Comparison of ENCODE assay signal across 32 mouse cellular contexts in the genomic region with DNA sequence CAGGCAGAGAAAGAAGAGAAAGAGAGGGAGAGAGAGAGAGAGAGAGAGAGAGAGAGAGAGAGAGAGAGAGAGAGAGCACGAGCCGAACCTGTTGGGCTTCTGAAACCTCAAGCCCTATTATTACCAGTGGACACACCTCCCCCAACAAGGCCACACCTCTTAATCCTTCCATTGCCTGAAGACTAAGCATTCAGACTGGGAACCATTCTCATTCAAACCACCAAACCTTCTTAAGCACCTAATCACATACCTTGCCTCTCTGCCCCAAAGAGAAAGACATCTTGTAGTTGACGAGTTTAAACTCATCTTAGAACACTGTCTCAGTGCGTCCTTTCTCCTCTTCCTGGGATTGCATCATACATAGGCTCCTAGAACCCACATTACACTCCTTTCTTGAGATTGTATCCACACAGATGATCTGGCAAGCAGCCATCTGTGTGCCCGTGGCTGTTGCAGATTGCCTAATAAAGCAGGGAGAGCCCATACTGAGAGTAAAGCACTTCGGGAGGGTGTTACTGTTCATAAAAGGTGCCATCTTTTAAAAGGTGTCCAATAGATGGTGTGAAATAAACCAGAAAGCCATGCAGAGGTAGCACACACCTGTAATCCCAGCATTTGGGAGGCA. TPM values are rescaled to one million over a fixed set of nuclear protein-coding genes. Genes with fewer than 3 reads are reported as not detected.
DNase-seq lines count a peak whose midpoint lies in the region; ATAC-seq and TF ChIP-seq lines count a peak whose summit lies in the region.
"Had no signal": no experiment of that assay in that cellular context is flagged by ENCODE, and none has a peak within 500 bp of the region (broad histone marks: within the 10 kb centered on the region; RNA-seq: fewer than 3 reads in every experiment).

No protein-coding gene starts in this region.

- peak; percentile 53 for DNase-seq in midbrain, embryonic 11.5 days (ENCODE audit: low spot score, missing footprints)
- DNase-seq in MN1 (ENCODE audit: low spot score): peak; percentile 58
- DNase-seq in frontal cortex, postnatal 36 days (ENCODE audit: low spot score in 2 of 2): no peak
- no peak for DNase-seq in heart, adult 2 months
- DNase-seq in B cell, adult 2 months: no peak
- DNase-seq: cerebellum, adult 18-20 months; cerebellum, postnatal 25 days; embryo, embryonic 11 days; gastrocnemius, postnatal 10 days; heart, adult 11 months; heart, postnatal 10 days; kidney, adult 9 months; kidney, postnatal 25 days; layer of hippocampus, postnatal 36 days; liver, postnatal 0 days; right cerebral cortex, postnatal 4 days; thymus, postnatal 14 days had no signal

- WGBS in midbrain, embryonic 11.5 days: 60% methylated on average over 6 of the region's 6 CpGs
- WGBS in midbrain, embryonic 16.5 days: 50% methylated on average over 6 of the region's 6 CpGs
- WGBS in heart, adult 2 months: 71% methylated on average over 6 of the region's 6 CpGs

- H3K27ac ChIP-seq in midbrain, embryonic 11.5 days (ENCODE audit: low read depth, low read length): no peak overlapping the region
- no peak overlapping the region for H3K27ac ChIP-seq in midbrain, embryonic 16.5 days (ENCODE audit: low read length)
- H3K27ac ChIP-seq in heart, adult 2 months: no peak overlapping the region
- H3K27ac ChIP-seq: forebrain, embryonic 15.5 days; hindbrain, embryonic 10.5 days; layer of hippocampus, adult 2 months; limb, embryonic 12.5 days; midbrain, embryonic 13.5 days; neural tube, embryonic 13.5 days had no signal

- intact Hi-C loops in heart, adult 2 months (cut with DNase I): loop anchor here (5.0 kb wide), 1 partner anchor 268 kb away; no protein-coding TSS in a partner anchor

- H3K4me1 ChIP-seq in midbrain, embryonic 11.5 days (ENCODE audit: control insufficient read depth, insufficient read depth, low read length): no peaks in the 10 kb centered on the region
- no peaks in the 10 kb centered on the region for H3K4me1 ChIP-seq in midbrain, embryonic 16.5 days (ENCODE audit: control insufficient read depth, insufficient read depth, low read length)
- no peaks in the 10 kb centered on the region for H3K4me1 ChIP-seq in heart, adult 2 months (ENCODE audit: control insufficient read depth, insufficient read depth, low read length)
- H3K4me1 ChIP-seq: forebrain, embryonic 15.5 days; heart, embryonic 12.5 days; hindbrain, embryonic 10.5 days; limb, embryonic 12.5 days; midbrain, embryonic 13.5 days; neural tube, embryonic 13.5 days had no signal

- no peak for TF ChIP-seq EP300 in heart, adult 2 months (IDR thresholded peaks at IDR 0.05; ENCODE audit: insufficient read depth, low read depth, low read length)

- H3K4me2 ChIP-seq in midbrain, embryonic 11.5 days: no peak overlapping the region
- no peak overlapping the region for H3K4me2 ChIP-seq in midbrain, embryonic 16.5 days (ENCODE audit: low read length)
- H3K4me2 ChIP-seq: forebrain, embryonic 15.5 days; heart, embryonic 12.5 days; limb, embryonic 12.5 days; liver, embryonic 11.5 days; midbrain, embryonic 13.5 days; neural tube, embryonic 13.5 days had no signal

- ATAC-seq in midbrain, embryonic 11.5 days (ENCODE audit: low FRiP score): no peak
- ATAC-seq in midbrain, embryonic 16.5 days: no peak
- ATAC-seq in common myeloid progenitor, adult 5-6 weeks (replicated peaks; ENCODE audit: low read depth, poor library complexity, severe bottlenecking): peak; percentile 50; the same call in 1 of the 2 replicates
- ATAC-seq: forebrain, embryonic 15.5 days; hindbrain, embryonic 16.5 days; intestine, embryonic 16.5 days; liver, postnatal 0 days; midbrain, embryonic 13.5 days had no signal

- H3K4me3 ChIP-seq in midbrain, embryonic 11.5 days (ENCODE audit: low read depth, low read length): no peak overlapping the region
- H3K4me3 ChIP-seq in midbrain, embryonic 16.5 days (ENCODE audit: low read depth, low read length): no peak overlapping the region
- H3K4me3 ChIP-seq in heart, adult 2 months: no peak overlapping the region
- H3K4me3 ChIP-seq: forebrain, embryonic 15.5 days; heart, embryonic 12.5 days; hindbrain, embryonic 10.5 days; layer of hippocampus, adult 2 months; limb, embryonic 12.5 days; midbrain, embryonic 13.5 days; neural tube, embryonic 13.5 days had no signal

- H3K27me3 ChIP-seq in midbrain, embryonic 11.5 days (ENCODE audit: control insufficient read depth, insufficient read depth, low read length): no peaks in the 10 kb centered on the region
- no peaks in the 10 kb centered on the region for H3K27me3 ChIP-seq in midbrain, embryonic 16.5 days (ENCODE audit: control insufficient read depth, insufficient read depth, low read depth, low read length)
- no peaks in the 10 kb centered on the region for H3K27me3 ChIP-seq in heart, adult 2 months (ENCODE audit: control insufficient read depth, insufficient read depth, low read length)
- H3K27me3 ChIP-seq: forebrain, embryonic 15.5 days; heart, embryonic 12.5 days; midbrain, embryonic 13.5 days; neural tube, embryonic 13.5 days had no signal

- no peaks in the 10 kb centered on the region for H3K36me3 ChIP-seq in midbrain, embryonic 11.5 days (ENCODE audit: control insufficient read depth, insufficient read depth, low read length)
- H3K36me3 ChIP-seq in midbrain, embryonic 16.5 days (ENCODE audit: control insufficient read depth, insufficient read depth, low read length): no peaks in the 10 kb centered on the region
- H3K36me3 ChIP-seq in heart, adult 2 months (ENCODE audit: control insufficient read depth, insufficient read depth, low read length): no peaks in the 10 kb centered on the region
- H3K36me3 ChIP-seq: forebrain, embryonic 15.5 days; heart, embryonic 12.5 days; hindbrain, embryonic 10.5 days; limb, embryonic 12.5 days; midbrain, embryonic 13.5 days; neural tube, embryonic 13.5 days had no signal

- no peaks in the 10 kb centered on the region for H3K9me3 ChIP-seq in midbrain, embryonic 11.5 days (ENCODE audit: control insufficient read depth, low read length)
- no peaks in the 10 kb centered on the region for H3K9me3 ChIP-seq in midbrain, embryonic 16.5 days (replicated peaks; ENCODE audit: control insufficient read depth, low read length, poor library complexity, severe bottlenecking)
- H3K9me3 ChIP-seq: forebrain, embryonic 15.5 days; heart, embryonic 12.5 days; hindbrain, embryonic 10.5 days; limb, embryonic 12.5 days; midbrain, embryonic 13.5 days; neural tube, embryonic 13.5 days had no signal

- H3K79me2 ChIP-seq in heart, adult 2 months (replicated peaks; ENCODE audit: control insufficient read depth, insufficient read depth, low read length): no peaks in the 10 kb centered on the region

- TF ChIP-seq CTCF in heart, adult 2 months (IDR thresholded peaks at IDR 0.05): no peak

- no peak for TF ChIP-seq POLR2A in heart, adult 2 months (IDR thresholded peaks at IDR 0.05; ENCODE audit: insufficient read depth, low read depth, low read length)

- H3K9ac ChIP-seq in midbrain, embryonic 11.5 days (ENCODE audit: low read length): no peak overlapping the region
- H3K9ac ChIP-seq in midbrain, embryonic 16.5 days (ENCODE audit: low read depth, low read length): no peak overlapping the region
- H3K9ac ChIP-seq in heart, adult 2 months (ENCODE audit: low read depth, low read length): no peak overlapping the region
- H3K9ac ChIP-seq: forebrain, embryonic 15.5 days; heart, embryonic 12.5 days; limb, embryonic 12.5 days; liver, postnatal 0 days; midbrain, embryonic 13.5 days; neural tube, embryonic 13.5 days had no signal

RNA-seq across cellular contexts. Expression of gene Tvp23b, which starts 24.7 kb away (rescaled TPM):
- polyA plus RNA-seq in midbrain, embryonic 11.5 days (2014; fragmentation: Nextera tagmentation; extraction: Ambion mirVana): 44.4 and 48.7 TPM in 2 replicates
- polyA plus RNA-seq in midbrain, embryonic 16.5 days (2015; fragmentation: Nextera tagmentation; extraction: Ambion mirVana): 63.9 and 68.0 TPM in 2 replicates
- 37.7 and 59.4 TPM in 2 replicates for total RNA-seq in common myeloid progenitor, adult 5-6 weeks (2017)
- 10 to 100 TPM; 21.9 to 24.5 TPM for total RNA-seq in heart, adult 2 months (2021)
- polyA plus RNA-seq in heart, adult 2 months (2012; rRNA removed): 9.7 and 17.7 TPM in 2 replicates

RNA-seq across cellular contexts. Expression of gene Cdrt4, which starts 47.0 kb away (rescaled TPM):
- polyA plus RNA-seq in midbrain, embryonic 11.5 days (2014; fragmentation: Nextera tagmentation; extraction: Ambion mirVana): 0.32 TPM in 1 of 2 replicates, not detected in the other
- polyA plus RNA-seq in midbrain, embryonic 16.5 days (2015; fragmentation: Nextera tagmentation; extraction: Ambion mirVana): not detected in 2 replicates
- not detected in 2 replicates for total RNA-seq in common myeloid progenitor, adult 5-6 weeks (2017)
- total RNA-seq in heart, adult 2 months (2021): not detected
- 1.4 TPM in 1 of 2 replicates, not detected in the other for polyA plus RNA-seq in heart, adult 2 months (2012; rRNA removed)
- total RNA-seq: adrenal gland, adult 18-20 months; heart, postnatal 10 days; layer of hippocampus, adult 2 months; left cerebral cortex, postnatal 14 days had no signal
- polyA plus RNA-seq: forebrain, embryonic 15.5 days; heart, embryonic 12.5 days; intestine, embryonic 16.5 days; limb, embryonic 12.5 days; liver, embryonic 11.5 days; liver, postnatal 0 days; midbrain, embryonic 13.5 days; neural tube, embryonic 13.5 days; stomach, embryonic 14.5 days had no signal

RNA-seq across cellular contexts. Expression of gene Fbxw10, which starts 57.1 kb away (rescaled TPM):
- 0.45 and 0.63 TPM in 2 replicates for polyA plus RNA-seq in midbrain, embryonic 11.5 days (2014; fragmentation: Nextera tagmentation; extraction: Ambion mirVana)
- 0.31 and 0.50 TPM in 2 replicates for polyA plus RNA-seq in midbrain, embryonic 16.5 days (2015; fragmentation: Nextera tagmentation; extraction: Ambion mirVana)
- 0.58 and 1.2 TPM in 2 replicates for total RNA-seq in common myeloid progenitor, adult 5-6 weeks (2017)
- total RNA-seq in heart, adult 2 months (2021): under 1 TPM; 0.16 to 0.34 TPM
- polyA plus RNA-seq in heart, adult 2 months (2012; rRNA removed): 0.29 and 0.70 TPM in 2 replicates

Comparison
In these comparisons a context has a peak if more than half of its experiments do, and no peak if none do; other contexts are left out.
1. DNase-seq: peak in midbrain, embryonic 11.5 days (single experiment) and MN1 (single experiment); none in frontal cortex, postnatal 36 days (0 of 2), heart, adult 2 months (0 of 2) and B cell, adult 2 months (0 of 2).